Mouse (Mus musculus) heart, adult 2 months (tissue): ENCODE measurements around the gene Gm4792.

Experiments used
- CTCF ChIP-seq: fragments of 200-600 bp; IDR thresholded peaks from 2 replicates; pipeline ENCODE4 v1.8.1; 2022; ENCODE audit warnings: antibody characterized with exemption, mild to moderate bottlenecking, moderate library complexity
- POLR2A ChIP-seq: fragments of 200-500 bp; IDR thresholded peaks from 2 replicates; pipeline ENCODE4 v1.6.1; 2011; ENCODE audit warnings: mild to moderate bottlenecking, low read depth, low read length, control low read depth; ENCODE audit not compliant: insufficient read depth

- TF ChIP-seq CTCF (no peak), POLR2A (no peak)
Observed at GRCm38 (mm10) chr10:94265656-94266542, 32.6 kb downstream of the Gm4792 start.
